Mouse (Mus musculus) liver, adult 2 months (tissue): ENCODE measurements around the gene Nhlrc4.

Experiments used
- CTCF ChIP-seq: fragments of 200-500 bp; IDR thresholded peaks from 2 replicates; pipeline ENCODE4 v1.5.1; 2011; ENCODE audit warnings: low read depth, low read length, control low read depth
- POLR2A ChIP-seq: fragments of 200-500 bp; IDR thresholded peaks from 2 replicates; pipeline ENCODE4 v1.6.1; 2011; ENCODE audit warnings: low read length, control low read depth; ENCODE audit not compliant: insufficient read depth; ENCODE audit errors: extremely low read depth

DNA sequence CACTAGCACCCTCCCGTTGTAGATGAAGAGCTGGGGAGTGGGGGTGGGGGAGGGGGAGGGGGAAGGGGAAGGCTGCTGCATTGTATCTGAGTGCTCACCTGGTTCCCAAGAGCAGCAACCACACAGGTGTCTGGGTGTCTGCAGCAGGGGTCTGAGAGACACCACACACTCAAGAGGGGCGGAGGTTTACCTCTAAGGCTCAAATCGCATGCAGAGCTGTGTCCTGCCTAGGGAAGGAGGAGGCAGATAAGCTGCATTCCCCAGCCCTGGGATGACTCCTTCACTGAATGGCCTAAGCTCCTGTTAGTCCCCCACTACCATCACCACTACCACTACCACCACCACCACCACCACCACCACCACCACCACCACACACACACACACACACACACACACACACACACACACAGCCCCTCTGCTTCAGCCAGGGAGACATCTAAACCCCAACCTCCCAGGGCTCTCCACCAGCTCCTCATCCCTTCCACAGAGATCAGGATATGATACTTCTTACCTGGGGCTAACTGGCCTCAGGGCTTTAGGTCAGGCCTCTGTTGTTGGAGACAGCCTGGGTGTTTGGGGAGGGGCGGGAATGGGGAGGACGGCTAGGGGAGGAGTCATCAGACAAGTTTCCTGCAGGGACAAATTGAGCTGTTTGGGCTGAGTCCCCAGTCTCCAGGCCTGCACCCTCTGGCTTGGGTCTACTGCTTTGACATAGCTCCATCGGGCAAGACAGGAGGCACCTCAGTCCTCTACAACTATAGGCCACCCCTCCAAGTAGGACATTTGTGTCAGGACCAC is at the start of gene Nhlrc4, which contains the start of gene Pigq:
- no peak for TF ChIP-seq POLR2A
- TF ChIP-seq CTCF: no peak
